Mouse (Mus musculus): ENCODE data around the gene Rnf41. TPM values are rescaled to one million over a fixed set of nuclear protein-coding genes. Genes with fewer than 3 reads are reported as not detected.

Gene Rnf41
- polyA plus RNA-seq, 1 experiment, result 17.0 TPM

DNA sequence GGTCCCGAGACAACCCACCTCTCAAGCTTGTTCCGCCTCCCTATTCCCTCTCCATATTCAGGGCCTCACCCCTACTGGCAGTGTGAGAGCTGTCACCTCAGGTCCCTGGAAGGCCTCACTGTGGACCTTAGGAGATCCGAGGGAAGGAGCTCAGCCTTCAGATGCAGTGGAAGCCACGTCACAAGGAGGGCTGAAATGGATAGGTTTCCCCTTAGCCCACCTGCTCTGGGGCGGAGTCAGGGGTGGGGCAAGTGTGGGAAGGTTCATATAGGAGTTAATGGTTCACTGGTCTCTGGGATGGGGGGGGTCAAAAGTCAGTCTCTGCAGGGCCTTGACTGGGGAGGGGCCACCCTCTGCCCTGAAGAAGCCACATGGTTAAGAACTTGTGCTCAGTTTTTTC is 11.1 kb upstream of the Rnf41 start:
- Histone ChIP-seq H3K9me3 (no peaks in the 10 kb centered on the region), H3K27me3 (replicated peaks) (no peaks in the 10 kb centered on the region), H3K4me1 (peaks cover 20% of the 10 kb centered on the region), H3K4me3 (replicated peaks) (no peak overlapping the region), H3K36me3 (replicated peaks; ENCODE audit: low read length) (peaks cover 77% of the 10 kb centered on the region)
- TF ChIP-seq GATA1 (IDR thresholded peaks at IDR 0.05; ENCODE audit: borderline replicate concordance, low read length) (no peak), FLI1 (IDR thresholded peaks at IDR 0.05; ENCODE audit: low read length) (no peak)

GRCm38 (mm10) chr10:128401056-128401455 is 10.4 kb upstream of the Rnf41 start, which contains the start of gene Slc39a5:
Slc39a5 (minus strand) TSS chr10:128401229.
- H3K27me3 ChIP-seq (replicated peaks), result no peaks in the 10 kb centered on the region
- H3K4me3 ChIP-seq (replicated peaks), result no peak within 1 kb of the TSS
- TF ChIP-seq FLI1 (IDR thresholded peaks at IDR 0.05; ENCODE audit: low read length) (no peak), GATA1 (IDR thresholded peaks at IDR 0.05; ENCODE audit: borderline replicate concordance, low read length) (no peak)
- H3K4me1 ChIP-seq, result peaks cover 23% of the 10 kb centered on the region
- no peaks in the 10 kb centered on the region for H3K9me3 ChIP-seq
- H3K36me3 ChIP-seq (replicated peaks; ENCODE audit: low read length), result peaks cover 77% of the 10 kb centered on the region

DNA sequence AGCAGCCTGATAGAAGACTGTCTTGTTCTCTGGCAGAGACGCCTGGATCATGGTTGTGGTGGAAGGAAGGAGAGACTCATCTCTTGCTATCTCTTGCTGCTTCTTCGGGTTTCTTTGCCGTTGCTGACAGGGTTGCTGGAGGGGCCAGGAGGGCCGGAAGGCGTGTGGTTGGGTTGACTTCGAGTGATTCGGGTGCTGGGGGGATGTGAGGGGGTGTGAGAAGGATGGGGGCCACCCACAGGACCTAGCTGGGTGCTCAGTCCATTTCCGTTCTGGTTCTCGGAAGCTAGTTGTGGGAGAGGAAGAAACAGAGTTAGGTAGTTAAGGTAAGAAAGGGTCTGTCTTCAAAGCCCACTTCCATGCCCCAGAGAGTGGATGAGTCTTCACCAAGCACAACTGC is 9.8 kb upstream of the Rnf41 start:
- no peaks in the 10 kb centered on the region for H3K27me3 ChIP-seq (replicated peaks)
- H3K36me3 ChIP-seq (replicated peaks; ENCODE audit: low read length), result peaks cover 77% of the 10 kb centered on the region
- H3K9me3 ChIP-seq, result no peaks in the 10 kb centered on the region
- peaks cover 27% of the 10 kb centered on the region for H3K4me1 ChIP-seq
- TF ChIP-seq GATA1 (IDR thresholded peaks at IDR 0.05; ENCODE audit: borderline replicate concordance, low read length) (no peak), FLI1 (IDR thresholded peaks at IDR 0.05; ENCODE audit: low read length) (no peak)
- H3K4me3 ChIP-seq (replicated peaks), result no peak overlapping the region

- Histone ChIP-seq H3K9me3 (no peaks in the 10 kb centered on the region), H3K27me3 (replicated peaks) (no peaks in the 10 kb centered on the region), H3K4me3 (replicated peaks) (no peak overlapping the region), H3K36me3 (replicated peaks; ENCODE audit: low read length) (peaks cover 88% of the 10 kb centered on the region), H3K4me1 (peaks cover 22% of the 10 kb centered on the region)
- TF ChIP-seq GATA1 (IDR thresholded peaks at IDR 0.05; ENCODE audit: borderline replicate concordance, low read length) (no peak), FLI1 (IDR thresholded peaks at IDR 0.05; ENCODE audit: low read length) (no peak)
Observed at GRCm38 (mm10) chr10:128403931-128404330, 7.5 kb upstream of the Rnf41 start.

DNA sequence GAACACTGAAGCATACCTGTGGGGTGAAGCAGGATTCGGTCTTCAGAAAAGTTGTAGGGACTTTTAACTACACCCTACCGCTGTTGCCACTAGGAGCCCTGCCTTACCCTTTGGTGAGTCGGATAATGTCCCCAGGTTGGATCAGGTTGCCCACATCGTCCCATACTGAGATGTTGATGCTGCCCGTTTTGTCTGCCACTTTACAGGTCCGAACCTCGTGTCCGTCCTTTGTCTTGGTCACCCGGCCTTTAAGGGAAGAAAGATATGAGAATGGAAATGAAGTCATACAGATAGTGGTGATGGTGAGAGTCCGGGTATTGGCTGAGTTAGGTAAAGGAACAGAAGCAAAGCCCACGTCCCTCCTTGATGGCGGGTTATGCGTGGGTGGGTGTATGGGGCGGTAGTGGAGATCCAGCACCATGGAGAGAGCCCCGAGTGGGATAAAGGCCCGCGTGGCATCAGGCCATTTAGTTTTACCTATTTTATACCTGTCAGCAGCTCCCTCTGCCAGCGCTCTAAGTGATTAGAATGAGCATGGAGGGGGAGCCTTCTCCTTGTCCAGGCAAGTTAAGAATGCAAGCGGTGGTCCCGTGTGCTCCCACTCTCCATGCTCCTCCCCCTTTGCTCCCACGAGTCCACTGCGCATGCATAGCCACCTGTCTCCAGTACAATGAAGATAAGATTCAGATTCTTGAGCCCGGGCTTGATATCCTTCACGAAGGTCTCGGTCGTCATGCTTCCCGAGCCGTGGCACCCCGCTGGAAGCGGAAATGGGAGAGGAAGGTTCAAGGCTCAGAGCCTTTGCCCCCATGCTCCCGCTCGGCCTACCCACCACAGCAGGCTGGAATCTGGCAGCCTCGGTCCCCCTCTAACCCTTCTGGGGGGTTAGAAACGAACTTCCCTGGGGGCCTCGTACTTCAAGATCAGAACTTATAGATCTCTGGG is 2.6 kb upstream of the Rnf41 start:
- Histone ChIP-seq H3K4me3 (replicated peaks) (peak overlapping the region; percentile 94), H3K36me3 (replicated peaks; ENCODE audit: low read length) (peaks cover 52% of the 10 kb centered on the region), H3K4me1 (peaks cover 54% of the 10 kb centered on the region), H3K9me3 (no peaks in the 10 kb centered on the region), H3K27me3 (replicated peaks) (no peaks in the 10 kb centered on the region)
- no peak for TF ChIP-seq GATA1 (IDR thresholded peaks at IDR 0.05; ENCODE audit: borderline replicate concordance, low read length)
- no peak for TF ChIP-seq FLI1 (IDR thresholded peaks at IDR 0.05; ENCODE audit: low read length)

- Histone ChIP-seq H3K4me3 (replicated peaks) (peak overlapping the region; percentile 94), H3K27me3 (replicated peaks) (no peaks in the 10 kb centered on the region), H3K36me3 (replicated peaks; ENCODE audit: low read length) (peaks cover 55% of the 10 kb centered on the region), H3K9me3 (no peaks in the 10 kb centered on the region), H3K4me1 (peaks cover 63% of the 10 kb centered on the region)
- TF ChIP-seq FLI1 (IDR thresholded peaks at IDR 0.05; ENCODE audit: low read length) (no peak), GATA1 (IDR thresholded peaks at IDR 0.05; ENCODE audit: borderline replicate concordance, low read length) (no peak)
Observed at GRCm38 (mm10) chr10:128409692-128410559, 1.5 kb upstream of the Rnf41 start.

DNA sequence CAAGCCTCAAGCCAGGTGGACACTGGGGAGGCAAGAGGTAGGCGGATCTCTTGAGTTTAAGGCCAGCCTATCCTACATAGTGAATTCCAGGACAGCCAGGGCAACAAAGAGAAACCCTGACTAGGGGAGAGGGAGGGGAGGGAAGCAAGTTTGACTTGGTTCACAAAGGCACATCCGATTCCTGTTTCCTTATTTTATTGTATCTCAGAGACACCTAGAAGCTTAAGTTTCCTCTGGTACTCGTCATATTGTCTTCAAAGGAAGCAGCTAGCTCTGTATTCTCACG is 954 bp upstream of the Rnf41 start:
- no peaks in the 10 kb centered on the region for H3K9me3 ChIP-seq
- H3K4me3 ChIP-seq (replicated peaks), result peak overlapping the region; percentile 94
- H3K27me3 ChIP-seq (replicated peaks), result no peaks in the 10 kb centered on the region
- TF ChIP-seq GATA1 (IDR thresholded peaks at IDR 0.05; ENCODE audit: borderline replicate concordance, low read length) (no peak), FLI1 (IDR thresholded peaks at IDR 0.05; ENCODE audit: low read length) (no peak)
- H3K36me3 ChIP-seq (replicated peaks; ENCODE audit: low read length), result peaks cover 56% of the 10 kb centered on the region
- H3K4me1 ChIP-seq, result peaks cover 64% of the 10 kb centered on the region

GRCm38 (mm10) chr10:128412055-128412381 is 561 bp downstream of the Rnf41 start:
- Histone ChIP-seq H3K27me3 (replicated peaks) (no peaks in the 10 kb centered on the region), H3K9me3 (no peaks in the 10 kb centered on the region), H3K36me3 (replicated peaks; ENCODE audit: low read length) (peaks cover 55% of the 10 kb centered on the region), H3K4me3 (replicated peaks) (peak overlapping the region; percentile 94), H3K4me1 (peaks cover 61% of the 10 kb centered on the region)
- TF ChIP-seq FLI1 (IDR thresholded peaks at IDR 0.05; ENCODE audit: low read length) (no peak), GATA1 (IDR thresholded peaks at IDR 0.05; ENCODE audit: borderline replicate concordance, low read length) (no peak)

DNA sequence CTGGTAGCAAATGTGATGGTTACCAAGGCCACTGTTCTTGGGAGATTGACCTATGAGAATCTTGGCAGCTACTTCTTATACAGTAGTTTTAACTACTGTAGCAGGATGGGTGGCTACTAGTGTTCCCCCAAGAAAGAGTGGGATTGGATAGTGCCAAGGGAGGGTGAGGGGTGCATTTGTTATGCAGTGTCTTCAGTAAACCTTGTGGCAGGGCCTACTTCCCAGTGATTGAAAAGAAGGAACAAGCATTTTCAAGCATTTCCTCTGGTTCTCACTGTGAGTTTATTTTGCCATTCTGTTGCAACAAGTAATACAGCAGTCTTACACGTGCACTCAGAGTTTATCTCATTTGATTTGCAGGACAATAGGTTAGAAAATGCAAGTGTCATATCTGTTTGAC is 1.1 kb downstream of the Rnf41 start:
- Histone ChIP-seq H3K9me3 (no peaks in the 10 kb centered on the region), H3K4me1 (peaks cover 61% of the 10 kb centered on the region), H3K27me3 (replicated peaks) (no peaks in the 10 kb centered on the region), H3K4me3 (replicated peaks) (peak overlapping the region; percentile 94), H3K36me3 (replicated peaks; ENCODE audit: low read length) (peaks cover 56% of the 10 kb centered on the region)
- TF ChIP-seq GATA1 (IDR thresholded peaks at IDR 0.05; ENCODE audit: borderline replicate concordance, low read length) (no peak), FLI1 (IDR thresholded peaks at IDR 0.05; ENCODE audit: low read length) (no peak)

DNA sequence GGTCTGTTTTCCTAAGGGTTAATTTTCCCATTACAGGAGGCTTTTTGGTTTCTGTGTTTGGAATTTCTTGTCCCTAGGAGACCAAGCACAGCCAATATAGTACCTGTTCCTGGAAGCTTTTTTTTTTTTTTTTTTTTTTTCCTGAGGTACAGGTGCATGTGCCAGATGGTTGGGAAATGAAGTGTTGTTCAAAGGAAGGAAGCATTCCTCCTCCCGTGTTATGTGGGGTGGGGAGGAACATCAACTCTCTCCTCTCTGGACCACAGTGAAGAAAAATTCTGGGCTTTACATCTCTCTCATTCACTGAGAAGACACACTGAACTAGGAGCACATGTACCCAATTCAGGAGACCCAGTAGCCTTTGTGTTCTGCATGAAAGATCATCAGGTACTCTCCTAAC is 1.6 kb downstream of the Rnf41 start:
- TF ChIP-seq FLI1 (IDR thresholded peaks at IDR 0.05; ENCODE audit: low read length) (no peak), GATA1 (IDR thresholded peaks at IDR 0.05; ENCODE audit: borderline replicate concordance, low read length) (no peak)
- peaks cover 58% of the 10 kb centered on the region for H3K4me1 ChIP-seq
- H3K27me3 ChIP-seq (replicated peaks), result no peaks in the 10 kb centered on the region
- no peaks in the 10 kb centered on the region for H3K9me3 ChIP-seq
- H3K36me3 ChIP-seq (replicated peaks; ENCODE audit: low read length), result peaks cover 56% of the 10 kb centered on the region
- peak overlapping the region; percentile 94 for H3K4me3 ChIP-seq (replicated peaks)
